Mouse (Mus musculus): ENCODE measurements around the gene Actl10. TPM values are rescaled to one million over a fixed set of nuclear protein-coding genes. Genes with fewer than 3 reads are reported as not detected.
A peak's percentile ranks its signal among the peaks of the same experiment; 100 is the strongest.

Gene Actl10
- polyA plus RNA-seq, 1 experiment from 2014 or later = 0.18 TPM

DNA sequence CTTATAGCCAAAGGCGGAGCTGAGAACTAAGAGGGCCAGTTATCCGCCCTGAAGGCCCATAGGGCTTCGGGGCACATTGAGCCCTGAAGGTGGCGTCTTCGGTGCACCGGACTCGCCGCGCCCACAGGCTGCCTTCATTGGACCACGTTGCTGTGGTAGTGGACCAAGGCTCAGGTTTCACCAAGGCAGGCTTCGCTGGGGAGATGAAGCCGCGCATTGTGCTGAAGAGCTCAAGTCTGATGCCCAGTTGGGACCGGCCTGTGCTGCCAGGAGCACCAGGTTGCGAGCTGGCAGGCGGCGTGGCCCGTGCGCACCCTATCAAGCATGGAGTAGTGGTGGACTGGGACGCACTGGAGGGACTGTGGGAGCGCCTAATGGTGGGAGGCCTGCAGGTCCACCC is 351 bp downstream of the Actl10 start:
- Histone ChIP-seq H3K27me3 (peaks cover 45% of the 10 kb centered on the region), H3K36me3 (no peaks in the 10 kb centered on the region), H3K4me2 (peak overlapping the region; percentile 51), H3K4me1 (replicated peaks) (peaks cover 22% of the 10 kb centered on the region), H3K27ac (no peak overlapping the region), H3K9me3 (no peaks in the 10 kb centered on the region), H3K4me3 (replicated peaks) (peak overlapping the region; percentile 20), H3K9ac (replicated peaks) (peak overlapping the region; percentile 32)
- ATAC-seq (ENCODE audit: insufficient number of reproducible peaks, insufficient read depth, low FRiP score, low TSS enrichment, low read depth) = peak; percentile 29
- WGBS = 30% methylated on average over 21 of the region's 21 CpGs

- H3K9ac ChIP-seq (replicated peaks) = peak overlapping the region; percentile 32
- H3K36me3 ChIP-seq = no peaks in the 10 kb centered on the region
- H3K4me3 ChIP-seq (replicated peaks) = peak overlapping the region; percentile 20
- whole genome bisulfite sequencing = 27% methylated on average over 27 of the region's 27 CpGs
- no peak for ATAC-seq (ENCODE audit: insufficient number of reproducible peaks, insufficient read depth, low FRiP score, low TSS enrichment, low read depth)
- peaks cover 28% of the 10 kb centered on the region for H3K4me1 ChIP-seq (replicated peaks)
- peaks cover 45% of the 10 kb centered on the region for H3K27me3 ChIP-seq
- H3K4me2 ChIP-seq = peak overlapping the region; percentile 51
- no peaks in the 10 kb centered on the region for H3K9me3 ChIP-seq
- no peak overlapping the region for H3K27ac ChIP-seq
These were observed 890 bp downstream of the Actl10 start for GRCm38 (mm10) chr2:154552424-154552907.

- no peak overlapping the region for H3K4me3 ChIP-seq (replicated peaks)
- no peak for ATAC-seq (ENCODE audit: insufficient number of reproducible peaks, insufficient read depth, low FRiP score, low TSS enrichment, low read depth)
- 89% methylated on average over 6 of the region's 6 CpGs for WGBS
- H3K27ac ChIP-seq = no peak overlapping the region
- no peak overlapping the region for H3K9ac ChIP-seq (replicated peaks)
- peaks cover 6% of the 10 kb centered on the region for H3K36me3 ChIP-seq
- H3K27me3 ChIP-seq = peaks cover 37% of the 10 kb centered on the region
- no peaks in the 10 kb centered on the region for H3K9me3 ChIP-seq
- peaks cover 41% of the 10 kb centered on the region for H3K4me1 ChIP-seq (replicated peaks)
- H3K4me2 ChIP-seq = no peak overlapping the region
These were observed 3.7 kb downstream of the Actl10 start for GRCm38 (mm10) chr2:154555235-154555634.

GRCm38 (mm10) chr2:154557184-154557832 is 5.7 kb downstream of the Actl10 start:
- H3K4me1 ChIP-seq (replicated peaks) = peaks cover 34% of the 10 kb centered on the region
- WGBS = 41% methylated on average over 5 of the region's 5 CpGs
- no peak overlapping the region for H3K27ac ChIP-seq
- peaks cover 25% of the 10 kb centered on the region for H3K36me3 ChIP-seq
- H3K9ac ChIP-seq (replicated peaks) = 0 out of 2 replicates have a peak overlapping the region, but pooled peaks have one; percentile 28
- 0 out of 2 replicates have a peak overlapping the region, but pooled peaks have one; percentile 62 for H3K4me2 ChIP-seq
- ATAC-seq (ENCODE audit: insufficient number of reproducible peaks, insufficient read depth, low FRiP score, low TSS enrichment, low read depth) = no peak
- no peak overlapping the region for H3K4me3 ChIP-seq (replicated peaks)
- H3K9me3 ChIP-seq = no peaks in the 10 kb centered on the region
- H3K27me3 ChIP-seq = peaks cover 16% of the 10 kb centered on the region

DNA sequence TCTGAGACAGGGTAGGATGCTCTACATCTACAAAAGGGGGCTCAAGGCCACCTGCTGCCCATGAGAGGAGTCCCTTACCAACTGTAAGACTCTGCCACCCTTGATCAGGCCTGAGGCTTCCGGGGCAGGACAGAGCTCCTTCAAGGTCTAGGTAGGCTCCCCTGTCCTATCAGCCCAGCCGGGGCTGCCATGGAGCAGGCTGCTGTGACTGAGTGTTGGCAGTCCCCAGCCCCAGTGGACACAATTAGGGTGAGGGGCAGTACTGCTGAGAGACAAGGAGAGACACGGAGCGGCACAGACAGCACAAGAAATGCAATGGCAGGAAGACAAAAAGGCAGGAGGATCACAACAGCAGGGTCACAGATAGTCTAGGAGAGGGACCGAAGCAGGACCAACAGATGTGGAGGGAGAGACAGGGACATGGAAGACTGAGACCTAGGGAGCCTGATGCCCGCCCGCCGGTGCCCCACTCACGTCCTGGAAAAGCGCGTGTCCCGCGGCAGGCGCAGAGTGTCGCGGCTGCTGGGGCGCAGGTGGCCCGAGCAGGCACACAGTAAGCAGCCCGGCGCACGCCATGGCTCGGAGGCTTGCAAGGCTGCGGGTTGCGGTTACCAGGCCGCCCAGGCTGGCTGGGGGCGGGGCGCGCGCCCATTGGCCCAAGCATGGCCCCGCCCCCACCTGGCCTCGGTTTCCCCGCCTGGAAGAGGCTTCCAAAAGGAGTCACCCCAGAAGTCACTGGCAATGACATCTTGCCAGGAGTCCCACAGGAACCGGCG is 6.9 kb downstream of the Actl10 start, which contains the start of gene Necab3:
Gene Necab3 (minus strand): TSS at position 627 of the 776 bp plus-strand sequence.
- H3K27ac ChIP-seq = no peak within 1 kb of the TSS; the same call in 1 of the 2 replicates
- peak within 1 kb of the TSS; percentile 36 for H3K4me3 ChIP-seq (replicated peaks)
- peaks cover 8% of the 10 kb centered on the region; the same call in 1 of the 2 replicates for H3K27me3 ChIP-seq
- H3K36me3 ChIP-seq = peaks cover 34% of the 10 kb centered on the region
- H3K9me3 ChIP-seq = no peaks in the 10 kb centered on the region
- WGBS = 4% methylated on average over 34 of the region's 34 CpGs
- peak within 1 kb of the TSS; percentile 38; the same call in 1 of the 2 replicates for H3K9ac ChIP-seq (replicated peaks)
- ATAC-seq (ENCODE audit: insufficient number of reproducible peaks, insufficient read depth, low FRiP score, low TSS enrichment, low read depth) = no peak; the same call in 1 of the 2 replicates
- peak within 1 kb of the TSS; percentile 62 for H3K4me2 ChIP-seq
- H3K4me1 ChIP-seq (replicated peaks) = peaks cover 29% of the 10 kb centered on the region

- Histone ChIP-seq H3K9me3 (no peaks in the 10 kb centered on the region), H3K4me2 (no peak overlapping the region), H3K27ac (peak overlapping the region; percentile 23; the same call in 1 of the 2 replicates), H3K4me1 (replicated peaks) (peaks cover 53% of the 10 kb centered on the region), H3K4me3 (replicated peaks) (no peak overlapping the region), H3K27me3 (no peaks in the 10 kb centered on the region), H3K9ac (replicated peaks) (no peak overlapping the region), H3K36me3 (peaks cover 50% of the 10 kb centered on the region)
- no peak for ATAC-seq (ENCODE audit: insufficient number of reproducible peaks, insufficient read depth, low FRiP score, low TSS enrichment, low read depth)
- 85% methylated on average over 21 of the region's 22 CpGs for WGBS
These were observed 12.1 kb downstream of the Actl10 start for GRCm38 (mm10) chr2:154563612-154564170.

GRCm38 (mm10) chr2:154565562-154565961 is 14.0 kb downstream of the Actl10 start:
- Histone ChIP-seq H3K4me2 (no peak overlapping the region), H3K9me3 (no peaks in the 10 kb centered on the region), H3K36me3 (peaks cover 41% of the 10 kb centered on the region), H3K9ac (replicated peaks) (no peak overlapping the region), H3K27ac (peak overlapping the region; percentile 67; the same call in 1 of the 2 replicates), H3K4me1 (replicated peaks) (peaks cover 51% of the 10 kb centered on the region), H3K27me3 (no peaks in the 10 kb centered on the region), H3K4me3 (replicated peaks) (no peak overlapping the region)
- no peak for ATAC-seq (ENCODE audit: insufficient number of reproducible peaks, insufficient read depth, low FRiP score, low TSS enrichment, low read depth)
- 66% methylated on average over 3 of the region's 3 CpGs for WGBS

GRCm38 (mm10) chr2:154566641-154567040 is 15.1 kb downstream of the Actl10 start:
- WGBS = 32% methylated on average over 8 of the region's 8 CpGs
- H3K27me3 ChIP-seq = no peaks in the 10 kb centered on the region
- peak overlapping the region; percentile 67 for H3K27ac ChIP-seq
- H3K4me1 ChIP-seq (replicated peaks) = peaks cover 55% of the 10 kb centered on the region
- H3K9ac ChIP-seq (replicated peaks) = no peak overlapping the region; the same call in 1 of the 2 replicates
- H3K36me3 ChIP-seq = peaks cover 31% of the 10 kb centered on the region
- peak overlapping the region; percentile 19; the same call in 1 of the 2 replicates for H3K4me2 ChIP-seq
- H3K4me3 ChIP-seq (replicated peaks) = 0 out of 2 replicates have a peak overlapping the region, but pooled peaks have one; percentile 6
- no peaks in the 10 kb centered on the region for H3K9me3 ChIP-seq
- no peak for ATAC-seq (ENCODE audit: insufficient number of reproducible peaks, insufficient read depth, low FRiP score, low TSS enrichment, low read depth)

DNA sequence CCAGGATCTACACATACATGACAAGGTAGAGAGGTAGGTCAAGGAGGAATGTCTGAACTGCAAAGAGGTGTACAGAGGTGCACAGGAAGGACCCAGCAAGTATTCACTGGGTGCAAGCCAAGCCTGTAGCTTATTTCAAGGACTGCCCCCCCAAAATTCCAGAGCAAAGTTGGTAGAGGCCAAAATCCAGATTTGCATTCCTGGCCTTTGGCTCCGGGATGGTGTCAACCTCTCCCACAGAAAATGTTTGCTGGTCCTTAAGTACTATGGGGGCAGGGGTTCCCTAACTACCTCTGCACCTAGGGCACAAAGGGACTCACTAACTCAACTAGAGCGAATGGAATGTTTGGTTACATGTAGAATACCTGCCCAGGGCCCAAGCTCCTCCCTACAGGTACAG is 16.2 kb downstream of the Actl10 start:
- Histone ChIP-seq H3K4me3 (replicated peaks) (peak overlapping the region; percentile 91), H3K9me3 (no peaks in the 10 kb centered on the region), H3K27me3 (no peaks in the 10 kb centered on the region), H3K4me1 (replicated peaks) (peaks cover 65% of the 10 kb centered on the region), H3K9ac (replicated peaks) (peak overlapping the region; percentile 86; the same call in 1 of the 2 replicates), H3K36me3 (peaks cover 23% of the 10 kb centered on the region), H3K4me2 (peak overlapping the region; percentile 77), H3K27ac (peak overlapping the region; percentile 88; the same call in 1 of the 2 replicates)
- WGBS = 81% methylated on average over 2 of the region's 2 CpGs
- no peak for ATAC-seq (ENCODE audit: insufficient number of reproducible peaks, insufficient read depth, low FRiP score, low TSS enrichment, low read depth)

DNA sequence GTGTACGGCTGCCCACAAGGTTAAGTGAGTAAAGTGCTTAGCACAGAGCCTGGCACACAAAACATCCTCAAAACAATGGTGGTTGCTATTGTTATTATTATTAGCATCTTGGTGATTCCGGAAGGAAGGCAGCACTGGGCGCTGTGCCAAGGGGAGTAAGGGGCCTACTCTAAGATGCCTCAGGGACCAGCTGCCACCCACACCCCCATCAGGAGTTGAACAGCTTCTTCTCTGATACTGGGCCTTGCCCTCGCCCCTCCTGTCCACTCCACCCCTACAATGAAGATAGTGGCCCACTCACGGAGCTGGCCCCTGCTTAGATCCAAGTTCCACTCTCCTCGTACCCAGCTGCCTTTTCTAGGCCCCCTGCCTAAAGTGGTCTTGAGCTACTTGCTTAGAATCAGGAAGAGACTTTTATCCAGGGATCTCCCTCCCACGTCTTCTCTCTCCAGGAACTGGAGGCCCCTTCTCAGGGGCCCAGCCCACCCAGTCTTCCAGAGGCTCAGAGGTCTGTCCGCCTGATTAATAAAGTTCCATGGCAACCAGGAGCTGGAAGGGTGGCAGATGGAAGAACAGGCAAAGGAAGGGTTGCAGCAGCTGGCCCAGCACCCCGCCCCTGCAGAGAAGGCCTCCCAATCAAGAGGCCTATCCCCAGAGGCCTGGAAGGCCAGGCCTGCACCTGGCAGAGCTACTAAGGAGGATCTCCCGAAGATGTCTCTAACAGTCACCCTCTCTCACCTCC is 16.9 kb downstream of the Actl10 start:
- Histone ChIP-seq H3K27ac (peak overlapping the region; percentile 88), H3K9ac (replicated peaks) (peak overlapping the region; percentile 86), H3K4me2 (peak overlapping the region; percentile 77), H3K9me3 (no peaks in the 10 kb centered on the region), H3K36me3 (peaks cover 16% of the 10 kb centered on the region), H3K4me1 (replicated peaks) (peaks cover 65% of the 10 kb centered on the region), H3K4me3 (replicated peaks) (peak overlapping the region; percentile 91), H3K27me3 (no peaks in the 10 kb centered on the region)
- no peak for ATAC-seq (ENCODE audit: insufficient number of reproducible peaks, insufficient read depth, low FRiP score, low TSS enrichment, low read depth)
- 20% methylated on average over 10 of the region's 10 CpGs for WGBS
